Mouse (Mus musculus) kidney, adult 2 months (tissue): ENCODE data around the gene Tns3. TPM values are rescaled to one million over a fixed set of nuclear protein-coding genes. Genes with fewer than 3 reads are reported as not detected.

Source experiments
- DNase-seq: peaks from one replicate; pipeline ENCODE4 v3.0.0; 2021
- H3K27ac ChIP-seq: fragments of 200-500 bp; 2 replicates; pipeline ENCODE4 v1.5.1; 2012; ENCODE audit warnings: low read depth, low read length, control low read depth, inconsistent platforms; ENCODE audit not compliant: insufficient read depth
- H3K27me3 ChIP-seq: fragments of 200-500 bp; replicated peaks from 2 replicates; pipeline ENCODE4 v1.6.1; 2012; ENCODE audit warnings: mild to moderate bottlenecking, moderate library complexity, low read length, inconsistent platforms; ENCODE audit not compliant: control insufficient read depth, insufficient read depth
- H3K36me3 ChIP-seq: fragments of 200-500 bp; 2 replicates; pipeline ENCODE4 v1.6.1; 2012; ENCODE audit warnings: mild to moderate bottlenecking, moderate library complexity, low read length, inconsistent platforms; ENCODE audit not compliant: control insufficient read depth, insufficient read depth
- H3K4me1 ChIP-seq: fragments of 200-500 bp; 2 replicates; pipeline ENCODE4 v1.6.1; 2011; ENCODE audit warnings: low read length; ENCODE audit not compliant: control insufficient read depth, insufficient read depth
- H3K4me3 ChIP-seq: fragments of 200-500 bp; 2 replicates; pipeline ENCODE4 v1.5.1; 2011; ENCODE audit warnings: mild to moderate bottlenecking, low read depth, low read length, control low read depth; ENCODE audit not compliant: insufficient read depth
- CTCF ChIP-seq: fragments of 200-500 bp; conservative IDR thresholded peaks from 2 replicates; pipeline ENCODE4 v1.5.1; 2011; ENCODE audit warnings: low read depth, mild to moderate bottlenecking, control low read depth, low read length, moderate library complexity, mixed read lengths; ENCODE audit not compliant: insufficient read depth, insufficient read length
- POLR2A ChIP-seq: fragments of 200-500 bp; IDR thresholded peaks from one replicate; pipeline ENCODE4 v1.6.1; 2011; ENCODE audit warnings: low read depth, low read length, control low read depth
- WGBS: fragments of 180-500 bp; shearing (Covaris S2); methylation state at CpG from one replicate; pipeline ENCODE4 v1.1.7; 2018; 5-methylcytosine and 5-hydroxymethylcytosine counted together
- polyA plus RNA-seq: library from polyadenylated mRNA; depleted of rRNA; stranded (reverse); fragments of >200 nt; gene quantifications from 2 replicates; pipeline ENCODE4 v1.2.3, GENCODE M21; 2012

Gene Tns3
- polyA plus RNA-seq, 1 experiment: 63.7 TPM

DNA sequence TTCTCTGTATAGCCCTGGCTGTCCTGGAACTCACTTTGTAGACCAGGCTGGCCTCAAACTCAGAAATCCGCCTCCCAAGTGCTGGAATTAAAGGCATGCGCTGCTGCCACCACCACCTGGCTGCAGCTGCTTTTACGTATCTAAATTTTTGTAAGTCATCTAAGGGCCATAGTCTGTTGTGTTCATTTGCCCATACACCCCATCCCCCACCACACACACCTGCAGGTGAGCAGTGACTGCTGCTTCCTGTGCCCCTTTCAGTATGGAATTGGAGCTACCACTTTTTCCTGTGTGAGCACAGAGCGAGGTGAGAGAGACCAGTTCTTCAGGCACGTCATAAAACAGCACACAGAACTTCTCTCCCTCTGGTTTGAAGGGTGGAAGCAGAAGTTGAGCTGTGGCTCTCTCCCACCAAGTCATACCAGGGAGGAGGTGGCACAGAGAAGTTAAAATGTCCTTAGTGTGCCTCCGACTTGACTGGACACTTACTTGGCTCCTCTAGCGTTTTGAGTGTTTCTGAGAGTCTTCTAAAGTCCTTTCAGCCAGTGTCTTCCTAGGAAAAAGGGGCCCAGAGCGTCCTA, 36.4 kb upstream of the Tns3 start:
- WGBS: 81% methylated on average over 8 of the region's 8 CpGs
- Histone ChIP-seq H3K4me1 (no peaks in the 10 kb centered on the region), H3K4me3 (no peak overlapping the region), H3K27me3 (no peaks in the 10 kb centered on the region), H3K36me3 (no peaks in the 10 kb centered on the region), H3K27ac (0 out of 2 replicates have a peak overlapping the region, but pooled peaks have one; percentile 28)
- no peak for TF ChIP-seq POLR2A
- TF ChIP-seq CTCF: no peak
- DNase-seq: no peak

DNA sequence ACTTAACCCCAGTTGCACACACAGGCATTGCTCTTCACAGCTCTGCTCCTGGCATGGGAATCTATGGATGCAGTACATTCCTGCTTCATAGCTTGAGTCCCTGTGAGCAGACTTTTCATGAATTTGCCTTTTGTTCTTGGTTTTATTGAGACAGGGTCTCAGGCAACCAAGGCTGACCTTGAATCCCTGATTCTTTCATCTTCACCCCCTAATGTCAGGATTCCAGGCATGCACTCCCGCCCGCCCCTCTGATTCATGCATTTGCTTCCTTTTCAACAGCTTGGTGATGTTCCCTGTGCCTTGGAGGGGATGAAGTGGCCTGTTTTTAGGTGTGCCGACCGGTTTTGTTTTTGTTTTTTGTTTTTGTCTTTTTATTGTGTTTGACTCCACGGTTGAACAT, 35.4 kb upstream of the Tns3 start:
- no peak for DNase-seq
- H3K4me3 ChIP-seq: no peak overlapping the region
- no peak for TF ChIP-seq CTCF
- no peak for TF ChIP-seq POLR2A
- no peak overlapping the region for H3K27ac ChIP-seq
- no peaks in the 10 kb centered on the region for H3K27me3 ChIP-seq
- H3K36me3 ChIP-seq: no peaks in the 10 kb centered on the region
- H3K4me1 ChIP-seq: no peaks in the 10 kb centered on the region
- WGBS: 85% methylated on average over 5 of the region's 5 CpGs

DNA sequence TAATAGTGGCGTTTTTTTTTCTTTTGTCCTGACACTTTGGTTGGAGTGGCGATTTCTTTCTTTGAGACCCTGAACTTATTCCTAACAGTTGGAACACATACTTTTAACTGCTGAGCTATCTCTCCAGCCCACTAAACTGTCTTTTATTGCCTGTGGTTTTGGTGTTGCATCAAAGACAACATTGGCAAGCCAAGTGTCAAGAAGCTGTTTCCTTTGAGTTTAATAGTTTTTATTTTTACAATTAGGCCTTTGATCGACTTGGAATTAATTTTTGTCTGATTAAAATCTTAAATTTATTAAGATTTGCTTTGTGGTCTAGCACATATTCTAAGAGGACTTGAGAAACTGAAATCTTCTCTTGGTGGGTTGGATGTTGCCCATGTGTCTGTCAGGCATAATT, 33.3 kb upstream of the Tns3 start:
- TF ChIP-seq POLR2A (no peak), CTCF (no peak)
- H3K27me3 ChIP-seq: no peaks in the 10 kb centered on the region
- no peaks in the 10 kb centered on the region for H3K4me1 ChIP-seq
- no peak overlapping the region for H3K4me3 ChIP-seq
- no peaks in the 10 kb centered on the region for H3K36me3 ChIP-seq
- H3K27ac ChIP-seq: no peak overlapping the region
- DNase-seq: peak; percentile 19
- 78% methylated on average over 3 of the region's 3 CpGs for WGBS

DNA sequence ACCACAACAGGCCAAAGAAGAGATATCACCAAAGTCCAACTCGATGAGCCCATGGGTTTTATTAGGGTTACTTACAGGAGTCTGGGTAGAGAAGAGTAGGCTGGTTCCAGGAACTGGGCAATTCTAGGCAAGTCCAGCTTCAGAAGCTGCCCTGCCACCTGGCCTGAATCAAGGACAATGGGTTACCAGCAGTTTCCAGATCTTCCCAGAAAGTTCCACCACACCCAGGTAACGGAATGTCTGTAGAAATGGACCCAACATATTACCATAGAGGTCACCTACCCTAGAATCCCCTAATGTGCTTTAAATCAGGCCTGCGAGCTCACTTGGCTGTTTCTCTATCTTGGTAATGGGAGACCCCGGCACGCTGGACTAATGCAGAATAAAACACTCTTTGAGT, 29.8 kb upstream of the Tns3 start:
- Histone ChIP-seq H3K27ac (no peak overlapping the region), H3K4me3 (no peak overlapping the region), H3K4me1 (no peaks in the 10 kb centered on the region), H3K27me3 (no peaks in the 10 kb centered on the region), H3K36me3 (no peaks in the 10 kb centered on the region)
- TF ChIP-seq CTCF (no peak), POLR2A (no peak)
- 96% methylated on average over 5 of the region's 5 CpGs for WGBS
- DNase-seq: no peak

DNA sequence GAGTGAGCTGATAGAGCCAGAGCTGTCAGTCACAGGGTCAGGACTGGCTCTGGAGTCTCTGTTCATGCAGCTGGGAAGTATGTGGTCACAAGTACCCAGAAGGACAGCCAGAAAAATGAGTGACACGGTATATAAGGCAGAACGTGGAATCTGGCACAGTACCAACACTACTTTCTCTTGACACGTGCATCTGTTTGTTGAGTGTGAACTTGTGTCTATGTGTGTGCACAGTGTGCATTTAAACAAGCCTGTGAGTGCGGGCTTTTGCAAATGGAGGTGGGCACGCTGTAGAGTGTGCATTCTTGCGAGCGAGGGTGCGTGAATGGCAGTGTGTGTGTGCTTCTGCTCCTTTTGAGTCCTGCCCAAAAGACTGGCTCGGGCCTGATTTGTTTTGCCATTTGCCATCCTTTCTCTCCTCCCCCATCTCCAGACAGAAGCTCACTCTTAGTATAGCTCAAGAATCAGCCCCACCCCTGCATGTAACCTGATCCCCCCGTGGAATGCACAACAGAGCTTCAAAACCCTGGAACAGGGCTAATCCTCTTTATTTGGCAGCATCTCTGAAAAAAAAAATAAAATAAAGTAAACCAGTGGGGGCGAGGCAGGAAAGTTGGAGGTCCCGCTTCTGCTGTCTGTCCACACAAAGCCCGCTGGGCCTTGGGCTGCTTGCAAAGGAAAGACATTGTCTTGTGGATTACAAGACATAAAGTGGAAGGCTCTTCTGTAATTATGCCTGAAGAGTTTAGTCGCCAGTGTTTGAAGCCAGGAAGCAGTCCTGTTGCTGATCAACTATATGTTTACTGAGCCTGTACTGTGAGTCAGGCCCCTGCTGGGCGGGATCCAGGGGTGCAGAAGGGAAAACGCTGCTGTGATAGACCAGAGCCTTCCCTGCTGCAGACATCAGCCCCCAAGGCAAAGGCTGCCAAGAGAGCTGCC, 28.5 kb upstream of the Tns3 start:
- Histone ChIP-seq H3K27me3 (no peaks in the 10 kb centered on the region), H3K4me1 (no peaks in the 10 kb centered on the region), H3K4me3 (no peak overlapping the region), H3K36me3 (no peaks in the 10 kb centered on the region), H3K27ac (no peak overlapping the region)
- no peak for TF ChIP-seq CTCF
- TF ChIP-seq POLR2A: no peak
- WGBS: 42% methylated on average over 16 of the region's 16 CpGs
- no peak for DNase-seq

DNA sequence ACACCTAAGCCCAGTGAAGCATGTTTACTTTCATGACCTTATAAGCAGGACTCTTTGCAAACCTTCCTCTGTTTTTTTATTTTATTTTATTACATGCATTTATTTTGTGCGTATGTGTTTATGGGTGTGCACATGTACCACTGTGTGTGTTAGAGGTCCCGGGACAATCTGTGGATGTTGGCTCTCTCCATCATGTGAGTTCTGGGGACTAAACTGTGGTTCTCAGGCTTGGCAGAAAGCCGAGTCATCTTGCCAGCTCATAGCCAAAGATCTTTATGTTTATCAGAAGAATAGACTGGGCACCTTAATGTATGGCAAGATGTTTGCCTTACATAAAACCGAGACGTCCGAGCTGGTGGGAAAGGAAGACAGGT, 27.8 kb upstream of the Tns3 start:
- H3K27ac ChIP-seq: no peak overlapping the region
- H3K4me3 ChIP-seq: no peak overlapping the region
- H3K36me3 ChIP-seq: no peaks in the 10 kb centered on the region
- no peaks in the 10 kb centered on the region for H3K27me3 ChIP-seq
- no peak for DNase-seq
- 81% methylated on average over 6 of the region's 6 CpGs for WGBS
- TF ChIP-seq CTCF: no peak
- no peak for TF ChIP-seq POLR2A
- no peaks in the 10 kb centered on the region for H3K4me1 ChIP-seq

DNA sequence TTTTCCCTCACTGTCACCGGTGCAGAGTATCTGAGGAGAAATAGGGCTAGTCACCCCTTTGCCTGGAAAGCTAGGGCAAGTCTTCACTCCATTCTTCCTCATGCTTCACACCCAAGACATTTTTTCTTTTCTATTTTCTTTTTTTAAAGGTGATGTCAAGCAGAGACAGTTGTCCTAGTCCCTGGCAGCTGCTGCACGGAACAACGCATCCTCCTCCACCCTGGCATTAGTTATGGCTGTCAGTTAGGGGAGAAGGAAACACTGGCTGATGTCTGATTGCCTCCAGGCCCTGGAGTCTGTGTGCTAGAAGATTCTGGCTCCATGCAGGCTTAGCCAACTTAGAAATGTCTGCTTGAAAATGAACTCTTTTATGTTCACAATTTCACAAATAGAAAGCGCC, 27.3 kb upstream of the Tns3 start:
- no peak overlapping the region for H3K4me3 ChIP-seq
- H3K36me3 ChIP-seq: no peaks in the 10 kb centered on the region
- 78% methylated on average over 4 of the region's 4 CpGs for WGBS
- TF ChIP-seq CTCF (no peak), POLR2A (no peak)
- no peaks in the 10 kb centered on the region for H3K27me3 ChIP-seq
- no peaks in the 10 kb centered on the region for H3K4me1 ChIP-seq
- DNase-seq: no peak
- H3K27ac ChIP-seq: no peak overlapping the region
